Mouse (Mus musculus) ES-E14 (cell line): ENCODE results near the gene Eif4g1. TPM values are rescaled to one million over a fixed set of nuclear protein-coding genes. Genes with fewer than 3 reads are reported as not detected.
A peak's percentile ranks its signal among the peaks of the same experiment; 100 is the strongest.

Experiments used
- DNase-seq: peaks from one replicate; pipeline ENCODE4 v3.0.0-alpha.2; 2013; ENCODE audit warnings: low read depth, low spot score
- H3K27ac ChIP-seq: 2 replicates; pipeline ENCODE4 v1.5.1; 2012; ENCODE audit warnings: low read depth, mild to moderate bottlenecking, low read length, moderate library complexity, mixed read lengths; ENCODE audit not compliant: poor library complexity, insufficient read depth, severe bottlenecking
- H3K36me3 ChIP-seq: 2 replicates; pipeline ENCODE4 v1.6.1; 2012; ENCODE audit warnings: mild to moderate bottlenecking, low read length, moderate library complexity, mixed read lengths; ENCODE audit not compliant: control insufficient read depth, poor library complexity, insufficient read depth, severe bottlenecking
- H3K4me1 ChIP-seq, 2 experiments: fragments of 150-350 bp in 1 of 2; sonication (generic) in 1 of 2; 2 replicates each; pipeline ENCODE4 v1.6.1; 2012; ENCODE audit warnings: low read length in 2 of 2, mild to moderate bottlenecking in 1 of 2, mixed read lengths in 1 of 2; ENCODE audit not compliant: control insufficient read depth in 2 of 2, insufficient read depth in 2 of 2, poor library complexity in 1 of 2
- H3K4me3 ChIP-seq, 2 experiments: fragments of 150-350 bp in 1 of 2; sonication (generic) in 1 of 2; 2 replicates each; pipeline ENCODE4 v1.5.1; 2012; ENCODE audit warnings: low read length in 2 of 2, low read depth in 1 of 2, mild to moderate bottlenecking in 1 of 2, mixed read lengths in 1 of 2; ENCODE audit not compliant: insufficient read depth in 1 of 2, poor library complexity in 1 of 2, severe bottlenecking in 1 of 2
- H3K9ac ChIP-seq: 2 replicates; pipeline ENCODE4 v1.6.1; 2012; ENCODE audit warnings: low read depth, mild to moderate bottlenecking, low read length, mixed read lengths; ENCODE audit not compliant: poor library complexity, insufficient read depth, severe bottlenecking
- H3K9me3 ChIP-seq: fragments of 150-350 bp; sonication (generic); 2 replicates; pipeline ENCODE4 v1.6.1; 2012; ENCODE audit warnings: low read depth, mild to moderate bottlenecking, low read length; ENCODE audit not compliant: control insufficient read depth, insufficient read depth
- CHD2 ChIP-seq: IDR thresholded peaks from 2 replicates; pipeline ENCODE4 v1.6.1; 2014; ENCODE audit warnings: mild to moderate bottlenecking, low read depth, low read length, inconsistent platforms
- HCFC1 ChIP-seq: IDR thresholded peaks from 2 replicates; pipeline ENCODE4 v1.6.1; 2012; ENCODE audit warnings: low read length, inconsistent platforms, borderline replicate concordance; ENCODE audit not compliant: insufficient read depth
- MAFK ChIP-seq: IDR thresholded peaks from 2 replicates; pipeline ENCODE4 v1.6.1; 2014; ENCODE audit warnings: mild to moderate bottlenecking, low read depth, low read length, inconsistent platforms; ENCODE audit not compliant: insufficient read depth
- ZC3H11A ChIP-seq: IDR thresholded peaks from 2 replicates; pipeline ENCODE4 v1.6.1; 2012; ENCODE audit warnings: low read depth, mild to moderate bottlenecking, inconsistent platforms, low read length, borderline replicate concordance
- ZNF384 ChIP-seq: IDR thresholded peaks from 2 replicates; pipeline ENCODE4 v1.6.1; 2012; ENCODE audit warnings: low read depth, low read length, inconsistent platforms
- in situ Hi-C, 2 experiments: fragments of 600-800 bp; cut with MboI; formaldehyde crosslinking; loops; one replicate each; pipeline ENCODE4 v1.15.1; 2025; ENCODE audit warnings: low sequenced_read_pairs in 2 of 2, inconsistent platforms in 1 of 2; ENCODE audit not compliant: unreplicated experiment in 2 of 2
- total RNA-seq: library from RNA; depleted of rRNA; stranded (reverse); fragments of 300-350 nt; gene quantifications from 2 replicates; pipeline ENCODE4 v1.2.3, GENCODE M21; 2012

Eif4g1 gene
- total RNA-seq, 1 experiment, result 546 TPM

GRCm38 (mm10) chr16:20726384-20726783 is 58.3 kb downstream of the Eif4g1 start:
- H3K36me3 ChIP-seq, result peaks cover 8% of the 10 kb centered on the region
- H3K4me1 ChIP-seq, result peaks cover 0 to 24% of the 10 kb centered on the region in 2 experiments; a peak in 3 of 4 replicates
- H3K27ac ChIP-seq, result no peak overlapping the region
- H3K4me3 ChIP-seq, result no peak overlapping the region
- DNase-seq, result no peak
- no peaks in the 10 kb centered on the region for H3K9me3 ChIP-seq
- no peak for TF ChIP-seq ZC3H11A
- no peak for TF ChIP-seq MAFK
- no peak for TF ChIP-seq ZNF384
- no peak for TF ChIP-seq CHD2
- no peak for TF ChIP-seq HCFC1
- no peak overlapping the region for H3K9ac ChIP-seq
- in situ Hi-C loops, result no loop called here

- Histone ChIP-seq H3K36me3 (peaks cover 1% of the 10 kb centered on the region; the same call in 1 of the 2 replicates), H3K4me1 (peaks cover 5 to 18% of the 10 kb centered on the region in 2 experiments; a peak in 2 of 4 replicates), H3K9ac (0 out of 2 replicates have a peak overlapping the region, but pooled peaks have one; percentile 12), H3K4me3 (peak overlapping the region; percentile 42 to 49), H3K9me3 (no peaks in the 10 kb centered on the region), H3K27ac (peak overlapping the region; percentile 63; the same call in 1 of the 2 replicates)
- in situ Hi-C loops, result no loop called here
- DNase-seq, result no peak
- no peak for TF ChIP-seq ZNF384
- TF ChIP-seq ZC3H11A, result no peak
- no peak for TF ChIP-seq HCFC1
- 0 out of 2 replicates have a peak, but pooled peaks have one; percentile 31 for TF ChIP-seq CHD2
- TF ChIP-seq MAFK, result no peak
These were observed 62.2 kb downstream of the Eif4g1 start for GRCm38 (mm10) chr16:20730293-20730711.

GRCm38 (mm10) chr16:20731688-20732087 is 63.6 kb downstream of the Eif4g1 start:
- Histone ChIP-seq H3K36me3 (no peaks in the 10 kb centered on the region; the same call in 1 of the 2 replicates), H3K4me3 (peak overlapping the region in 1 of 2 experiments; percentile 87; a peak in 1 of 4 replicates), H3K9ac (no peak overlapping the region; the same call in 1 of the 2 replicates), H3K9me3 (no peaks in the 10 kb centered on the region), H3K4me1 (peaks cover 5 to 16% of the 10 kb centered on the region in 2 experiments; a peak in 2 of 4 replicates), H3K27ac (no peak overlapping the region)
- DNase-seq, result no peak
- in situ Hi-C loops, result no loop called here
- TF ChIP-seq HCFC1 (no peak), MAFK (no peak), ZC3H11A (no peak), ZNF384 (no peak), CHD2 (no peak)

- no peak for TF ChIP-seq ZC3H11A
- TF ChIP-seq ZNF384, result no peak
- TF ChIP-seq HCFC1, result no peak
- TF ChIP-seq MAFK, result no peak
- TF ChIP-seq CHD2, result no peak
- no peak for DNase-seq
- H3K9me3 ChIP-seq, result no peaks in the 10 kb centered on the region
- peaks cover 5 to 16% of the 10 kb centered on the region in 2 experiments; a peak in 2 of 4 replicates for H3K4me1 ChIP-seq
- H3K9ac ChIP-seq, result peak overlapping the region; percentile 58
- in situ Hi-C loops, result no loop called here
- no peaks in the 10 kb centered on the region; the same call in 1 of the 2 replicates for H3K36me3 ChIP-seq
- H3K27ac ChIP-seq, result no peak overlapping the region
- peak overlapping the region; percentile 85 to 87 for H3K4me3 ChIP-seq
These were observed 64.3 kb downstream of the Eif4g1 start for GRCm38 (mm10) chr16:20732251-20732924.
